Mouse (Mus musculus) hindbrain, embryonic 13.5 days (tissue): Measurements from ENCODE around the gene Olfr9. TPM values are rescaled to one million over a fixed set of nuclear protein-coding genes. Genes with fewer than 3 reads are reported as not detected.
"Not testable (repeated sequence)": the region's sequence is repeated elsewhere in the genome, so short reads cannot be mapped to it uniquely, and the experiment has no call there.

Experiments
- ATAC-seq: fragments of 200-750 bp; cut with Nextera tagmentation; 2 replicates; pipeline ENCODE4 v1.8.0; 2017; ENCODE audit warnings: moderate TSS enrichment; ENCODE audit not compliant: low FRiP score
- H3K27ac ChIP-seq: fragments of 300-500 bp; sonication (generic); 2 replicates; pipeline ENCODE4 v1.5.1; 2015; ENCODE audit warnings: inconsistent platforms, mild to moderate bottlenecking, moderate library complexity
- H3K27me3 ChIP-seq: fragments of 300-500 bp; sonication (generic); 2 replicates; pipeline ENCODE4 v1.6.1; 2015; ENCODE audit warnings: mild to moderate bottlenecking, inconsistent platforms
- H3K36me3 ChIP-seq: fragments of 300-500 bp; sonication (generic); 2 replicates; pipeline ENCODE4 v1.6.1; 2015; ENCODE audit warnings: mild to moderate bottlenecking, inconsistent platforms
- H3K4me1 ChIP-seq: fragments of 300-500 bp; sonication (generic); replicated peaks from 2 replicates; pipeline ENCODE4 v1.6.1; 2015; ENCODE audit warnings: inconsistent platforms
- H3K4me2 ChIP-seq: fragments of 300-500 bp; sonication (generic); 2 replicates; pipeline ENCODE4 v1.6.1; 2015; ENCODE audit warnings: inconsistent platforms, mild to moderate bottlenecking, moderate library complexity
- H3K4me3 ChIP-seq: fragments of 300-500 bp; sonication (generic); 2 replicates; pipeline ENCODE4 v1.5.1; 2015; ENCODE audit warnings: mild to moderate bottlenecking, inconsistent platforms
- H3K9ac ChIP-seq: fragments of 300-500 bp; sonication (generic); 2 replicates; pipeline ENCODE4 v1.6.1; 2015; ENCODE audit warnings: mild to moderate bottlenecking, inconsistent platforms
- H3K9me3 ChIP-seq: fragments of 300-500 bp; sonication (generic); 2 replicates; pipeline ENCODE4 v1.6.1; 2016; ENCODE audit warnings: inconsistent platforms
- WGBS: fragments of 180-500 bp; shearing (Covaris S2); methylation state at CpG from one replicate; pipeline ENCODE4 v1.1.7; 2015; 5-methylcytosine and 5-hydroxymethylcytosine counted together
- polyA plus RNA-seq: library from polyadenylated mRNA; unstranded; fragments of >200 nt; fragmentation: Nextera tagmentation; extraction: Ambion mirVana; gene quantifications from 2 replicates; pipeline ENCODE4 v1.2.1, GENCODE M21; 2015

Olfr9 gene
- not detected in 2 replicates for polyA plus RNA-seq

DNA sequence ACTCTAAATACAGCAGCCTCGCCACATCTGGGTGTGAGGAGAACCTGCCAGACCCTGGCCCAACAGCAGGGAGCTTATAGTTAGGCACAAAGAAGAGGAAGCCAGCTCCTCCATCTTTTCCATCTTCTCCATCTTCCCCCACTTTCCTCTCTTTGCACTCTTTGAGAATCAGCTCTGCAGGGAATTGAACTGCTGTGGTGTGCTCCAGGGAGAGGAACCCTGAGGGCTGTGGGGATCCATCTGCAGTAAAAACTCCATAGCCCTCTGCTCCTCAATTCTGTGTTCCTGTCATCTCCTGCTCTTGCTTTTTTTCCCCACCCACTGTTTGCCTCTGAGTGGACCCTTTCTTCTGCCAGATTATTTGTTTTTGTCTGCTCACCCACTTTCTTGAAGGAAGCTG is at the start of gene Olfr9:
Gene Olfr9, plus strand, starts transcription at position 301 of the 400 bp plus-strand sequence.
- H3K4me2 ChIP-seq, H3K36me3 ChIP-seq, H3K4me3 ChIP-seq, H3K9ac ChIP-seq, H3K27ac ChIP-seq, ATAC-seq, H3K9me3 ChIP-seq, H3K4me1 ChIP-seq, H3K27me3 ChIP-seq: not testable (repeated sequence)
- 89% methylated on average over 1 of the region's 1 CpGs for WGBS

DNA sequence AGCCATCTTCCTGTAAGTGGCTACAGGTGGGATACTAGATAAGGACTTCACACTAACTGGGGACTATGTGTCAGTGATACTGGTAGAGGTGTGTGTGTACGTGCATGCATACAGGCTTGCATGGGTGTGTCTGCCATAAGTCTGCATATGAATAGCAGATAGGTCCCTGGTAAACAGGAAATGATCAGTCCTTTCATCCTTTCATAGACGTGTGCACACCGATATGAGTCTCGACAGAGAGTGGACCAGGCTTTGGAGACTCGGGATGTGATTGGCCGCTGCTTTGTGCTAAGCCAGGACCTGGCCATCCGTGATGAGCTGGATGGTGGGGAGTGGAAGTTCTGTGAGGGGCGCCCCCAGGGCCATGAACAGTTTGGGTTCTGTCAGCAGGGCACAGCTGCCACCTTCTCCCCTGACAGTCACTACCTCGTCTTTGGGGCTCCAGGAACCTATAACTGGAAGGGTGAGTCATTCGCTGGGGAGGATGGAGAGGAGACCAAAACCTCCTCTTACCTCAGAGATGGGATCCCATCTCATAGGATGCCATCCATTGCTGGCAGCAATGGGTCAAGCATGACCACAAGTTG is 48.7 kb upstream of the Olfr9 start:
- peaks cover 17% of the 10 kb centered on the region for H3K27me3 ChIP-seq
- no peaks in the 10 kb centered on the region for H3K9me3 ChIP-seq
- H3K27ac ChIP-seq, result no peak overlapping the region
- no peak overlapping the region for H3K4me2 ChIP-seq
- no peak for ATAC-seq
- H3K4me1 ChIP-seq, result no peaks in the 10 kb centered on the region
- no peak overlapping the region for H3K9ac ChIP-seq
- no peak overlapping the region for H3K4me3 ChIP-seq
- H3K36me3 ChIP-seq, result no peaks in the 10 kb centered on the region
- 86% methylated on average over 10 of the region's 10 CpGs for WGBS

GRCm38 (mm10) chr10:128945675-128946074 is 43.6 kb upstream of the Olfr9 start:
- ATAC-seq, result no peak
- H3K4me2 ChIP-seq, result no peak overlapping the region
- WGBS, result 17% methylated on average over 3 of the region's 3 CpGs

DNA sequence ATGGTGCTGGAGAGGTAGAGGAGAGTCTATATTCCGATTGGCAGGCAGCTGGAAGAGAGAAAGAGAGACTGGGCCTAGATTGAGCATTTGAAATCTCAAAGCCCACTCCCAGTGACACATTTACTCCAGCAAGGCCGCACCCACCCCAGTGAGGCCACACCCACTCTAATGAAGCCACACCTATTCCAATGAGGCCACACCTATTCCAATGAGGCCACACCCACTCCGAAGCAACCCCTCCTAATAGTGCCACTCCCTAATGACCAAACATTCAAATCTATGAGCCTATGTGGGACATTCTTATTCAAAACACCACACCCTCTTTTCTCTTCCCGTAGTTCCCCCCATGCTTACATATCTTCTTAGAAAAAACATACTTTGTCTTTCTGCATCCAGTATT is 41.7 kb upstream of the Olfr9 start:
- no peak overlapping the region for H3K27ac ChIP-seq
- no peaks in the 10 kb centered on the region for H3K9me3 ChIP-seq
- no peak overlapping the region for H3K4me3 ChIP-seq
- no peaks in the 10 kb centered on the region for H3K36me3 ChIP-seq
- H3K9ac ChIP-seq, result no peak overlapping the region
- H3K27me3 ChIP-seq, result peaks cover 4% of the 10 kb centered on the region; the same call in 1 of the 2 replicates
- WGBS, result 96% methylated on average over 4 of the region's 4 CpGs
- H3K4me1 ChIP-seq, result no peaks in the 10 kb centered on the region
- H3K4me2 ChIP-seq, result no peak overlapping the region
- no peak for ATAC-seq

More at GRCm38 (mm10) chr10:128945675-128946074, 43.6 kb upstream of the Olfr9 start:
- no peak overlapping the region for H3K27ac ChIP-seq
- no peak overlapping the region for H3K4me3 ChIP-seq
- H3K4me1 ChIP-seq, result no peaks in the 10 kb centered on the region
- no peaks in the 10 kb centered on the region for H3K36me3 ChIP-seq
- no peaks in the 10 kb centered on the region for H3K9me3 ChIP-seq
- peaks cover 4% of the 10 kb centered on the region; the same call in 1 of the 2 replicates for H3K27me3 ChIP-seq
- H3K9ac ChIP-seq, result no peak overlapping the region

GRCm38 (mm10) chr10:128950208-128950887 is 38.9 kb upstream of the Olfr9 start:
- Histone ChIP-seq H3K4me2 (no peak overlapping the region), H3K36me3 (no peaks in the 10 kb centered on the region), H3K9ac (no peak overlapping the region), H3K4me1 (no peaks in the 10 kb centered on the region), H3K27me3 (no peaks in the 10 kb centered on the region), H3K4me3 (no peak overlapping the region), H3K9me3 (no peaks in the 10 kb centered on the region), H3K27ac (no peak overlapping the region)
- 70% methylated on average over 16 of the region's 16 CpGs for WGBS
- no peak for ATAC-seq

GRCm38 (mm10) chr10:128958340-128958739 is 30.9 kb upstream of the Olfr9 start:
- 85% methylated on average over 10 of the region's 10 CpGs for WGBS
- no peaks in the 10 kb centered on the region for H3K36me3 ChIP-seq
- no peaks in the 10 kb centered on the region for H3K27me3 ChIP-seq
- no peak overlapping the region for H3K4me2 ChIP-seq
- no peak overlapping the region for H3K27ac ChIP-seq
- no peak for ATAC-seq
- no peak overlapping the region for H3K4me3 ChIP-seq
- no peaks in the 10 kb centered on the region for H3K4me1 ChIP-seq
- H3K9ac ChIP-seq, result no peak overlapping the region
- H3K9me3 ChIP-seq, result no peaks in the 10 kb centered on the region

DNA sequence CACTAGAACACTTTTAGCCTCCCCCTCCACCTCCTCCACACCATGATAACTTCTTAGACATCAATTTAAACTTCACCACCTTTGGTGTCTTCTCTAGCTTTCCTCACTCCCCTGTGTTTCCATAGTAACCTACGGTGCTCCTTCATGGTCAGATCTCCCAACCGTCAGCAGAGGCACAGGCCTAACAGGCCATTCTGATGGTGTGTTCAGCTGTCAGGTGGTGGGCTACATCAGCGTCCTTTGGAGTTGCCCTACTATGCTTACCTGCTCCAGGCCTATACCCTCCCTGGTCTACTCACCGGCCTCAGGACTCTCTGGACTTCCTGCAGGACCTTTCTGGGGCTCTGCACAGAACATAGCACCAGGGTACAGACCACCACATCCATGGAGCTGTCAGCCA is 29.1 kb upstream of the Olfr9 start:
- ATAC-seq, result no peak
- Histone ChIP-seq H3K36me3 (no peaks in the 10 kb centered on the region), H3K27me3 (no peaks in the 10 kb centered on the region), H3K27ac (no peak overlapping the region), H3K9me3 (no peaks in the 10 kb centered on the region), H3K9ac (no peak overlapping the region), H3K4me3 (no peak overlapping the region), H3K4me2 (no peak overlapping the region), H3K4me1 (no peaks in the 10 kb centered on the region)
- 78% methylated on average over 4 of the region's 4 CpGs for WGBS

DNA sequence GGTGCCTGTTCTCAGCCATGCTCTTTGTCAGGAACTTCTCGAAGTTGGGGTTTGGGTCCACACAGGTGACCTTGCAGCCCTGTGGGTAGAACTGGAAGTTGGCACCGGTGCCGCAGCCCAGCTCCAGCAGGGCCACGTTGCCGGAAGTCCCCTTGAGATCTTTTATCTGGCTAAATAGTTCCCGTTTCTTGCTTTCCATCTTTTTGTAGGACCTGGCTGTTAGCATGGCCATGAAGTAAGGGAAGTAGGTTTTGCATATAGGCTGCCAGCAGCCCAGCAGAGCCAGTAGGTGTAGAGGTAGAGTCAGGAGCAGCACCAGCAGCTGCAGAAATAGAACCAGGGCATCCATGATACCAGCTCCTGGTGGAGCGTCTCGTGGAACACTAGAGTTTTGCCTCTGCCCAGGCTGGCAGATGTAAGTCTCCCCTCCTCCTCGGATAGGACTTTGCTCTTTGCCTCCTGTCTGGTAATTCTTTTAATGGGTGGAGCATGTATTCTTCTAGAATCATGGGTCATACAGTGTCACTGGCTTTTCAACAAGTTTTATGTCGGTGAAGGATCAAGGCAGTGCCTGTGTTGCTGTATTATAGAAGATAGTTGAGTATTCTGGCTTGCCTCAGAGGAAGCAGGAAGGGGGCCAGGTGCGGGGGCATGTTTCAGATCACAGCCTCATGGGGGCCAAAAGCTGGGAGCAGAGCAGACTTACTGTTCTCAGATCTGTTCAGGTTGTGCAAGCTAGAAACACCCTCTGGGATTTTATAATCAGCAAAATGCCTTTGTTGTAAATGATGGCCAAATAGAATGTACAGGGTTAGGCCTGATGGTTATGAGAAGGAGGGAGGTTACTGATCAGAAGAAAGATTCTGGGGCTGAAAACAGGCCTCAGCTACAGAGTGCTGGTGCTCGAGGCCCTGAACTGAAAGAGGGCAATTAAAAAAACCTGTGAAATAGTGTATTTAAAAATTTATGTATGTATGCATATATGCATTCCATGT is 28.3 kb upstream of the Olfr9 start, which contains the start of gene Mettl7b:
Gene Mettl7b, minus strand, starts transcription at position 399 of the 995 bp plus-strand sequence.
- H3K4me1 ChIP-seq, result no peaks in the 10 kb centered on the region
- 89% methylated on average over 12 of the region's 12 CpGs for WGBS
- H3K9ac ChIP-seq, result no peak within 1 kb of the TSS
- ATAC-seq, result no peak
- H3K27me3 ChIP-seq, result no peaks in the 10 kb centered on the region
- H3K4me3 ChIP-seq, result no peak within 1 kb of the TSS
- no peak within 1 kb of the TSS for H3K27ac ChIP-seq
- no peak within 1 kb of the TSS for H3K4me2 ChIP-seq
- H3K36me3 ChIP-seq, result no peaks in the 10 kb centered on the region
- H3K9me3 ChIP-seq, result no peaks in the 10 kb centered on the region

GRCm38 (mm10) chr10:128964961-128965360 is 24.3 kb upstream of the Olfr9 start:
- H3K4me2 ChIP-seq, result no peak overlapping the region
- no peak overlapping the region for H3K4me3 ChIP-seq
- no peaks in the 10 kb centered on the region for H3K9me3 ChIP-seq
- no peak overlapping the region for H3K9ac ChIP-seq
- H3K4me1 ChIP-seq, result no peaks in the 10 kb centered on the region
- no peaks in the 10 kb centered on the region for H3K36me3 ChIP-seq
- WGBS, result 74% methylated on average over 2 of the region's 2 CpGs
- H3K27ac ChIP-seq, result no peak overlapping the region
- ATAC-seq, result no peak
- no peaks in the 10 kb centered on the region for H3K27me3 ChIP-seq

GRCm38 (mm10) chr10:128965871-128966270 is 23.4 kb upstream of the Olfr9 start:
- no peak for ATAC-seq
- no peak overlapping the region for H3K27ac ChIP-seq
- no peak overlapping the region for H3K4me2 ChIP-seq
- no peaks in the 10 kb centered on the region for H3K9me3 ChIP-seq
- no peaks in the 10 kb centered on the region for H3K27me3 ChIP-seq
- H3K9ac ChIP-seq, result no peak overlapping the region
- no peak overlapping the region for H3K4me3 ChIP-seq
- no peaks in the 10 kb centered on the region for H3K4me1 ChIP-seq
- H3K36me3 ChIP-seq, result no peaks in the 10 kb centered on the region
- WGBS, result 87% methylated on average over 6 of the region's 6 CpGs

DNA sequence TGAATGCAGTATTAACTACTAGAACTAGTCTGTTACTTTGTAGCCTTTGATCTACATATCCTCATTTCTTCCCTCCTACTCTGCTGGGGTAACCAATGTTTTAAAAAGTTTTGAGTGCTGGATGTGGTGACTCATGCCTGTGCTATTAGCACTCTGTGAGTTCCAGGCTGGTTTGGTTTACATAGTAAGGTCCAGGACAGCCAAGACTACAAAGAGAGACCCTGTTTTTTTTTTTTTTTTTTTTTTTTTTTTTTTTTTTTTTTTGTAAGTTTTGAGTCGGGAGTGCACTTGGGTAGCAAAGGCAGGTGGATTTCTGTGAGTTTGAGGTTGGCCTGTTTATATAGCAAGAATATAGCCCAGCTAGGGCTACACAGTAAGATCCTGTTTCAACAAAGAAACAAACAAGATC is 20.9 kb upstream of the Olfr9 start:
- no peak overlapping the region for H3K4me3 ChIP-seq
- no peaks in the 10 kb centered on the region for H3K9me3 ChIP-seq
- WGBS, result 33% methylated on average over 1 of the region's 1 CpGs
- H3K9ac ChIP-seq, result no peak overlapping the region
- H3K27me3 ChIP-seq, result no peaks in the 10 kb centered on the region
- no peaks in the 10 kb centered on the region for H3K36me3 ChIP-seq
- H3K27ac ChIP-seq, result no peak overlapping the region
- H3K4me1 ChIP-seq, result no peaks in the 10 kb centered on the region
- ATAC-seq, result no peak
- no peak overlapping the region for H3K4me2 ChIP-seq

GRCm38 (mm10) chr10:128970740-128971250 is 18.4 kb upstream of the Olfr9 start:
- Histone ChIP-seq H3K36me3 (no peaks in the 10 kb centered on the region), H3K9me3 (no peaks in the 10 kb centered on the region), H3K27me3 (no peaks in the 10 kb centered on the region), H3K4me3 (no peak overlapping the region), H3K4me2 (no peak overlapping the region), H3K27ac (no peak overlapping the region), H3K9ac (no peak overlapping the region), H3K4me1 (no peaks in the 10 kb centered on the region)
- ATAC-seq, result no peak
- WGBS, result 53% methylated on average over 1 of the region's 1 CpGs
